Mouse (Mus musculus) cerebellum, adult 2 months (tissue): ENCODE results near the gene BC030867. TPM values are rescaled to one million over a fixed set of nuclear protein-coding genes. Genes with fewer than 3 reads are reported as not detected.
A peak's percentile ranks its signal among the peaks of the same experiment; 100 is the strongest.
"Not testable (repeated sequence)": the region's sequence is repeated elsewhere in the genome, so short reads cannot be mapped to it uniquely, and the experiment has no call there.

Experiments
- DNase-seq, 2 experiments: peaks; one replicate each; pipeline ENCODE4 v3.0.0; 2021
- H3K27ac ChIP-seq: fragments of 200-500 bp; 2 replicates; pipeline ENCODE4 v1.5.1; 2012; ENCODE audit warnings: low read length, control low read depth, inconsistent platforms; ENCODE audit not compliant: insufficient read depth
- H3K27me3 ChIP-seq: fragments of 200-500 bp; 2 replicates; pipeline ENCODE4 v1.6.1; 2012; ENCODE audit warnings: inconsistent platforms, mild to moderate bottlenecking, low read length, moderate library complexity; ENCODE audit not compliant: control insufficient read depth, insufficient read depth
- H3K4me1 ChIP-seq: fragments of 200-500 bp; 2 replicates; pipeline ENCODE4 v1.6.1; 2011; ENCODE audit warnings: low read length; ENCODE audit not compliant: control insufficient read depth, insufficient read depth
- H3K4me3 ChIP-seq: fragments of 200-500 bp; replicated peaks from 2 replicates; pipeline ENCODE3; 2011; ENCODE audit warnings: mild to moderate bottlenecking, low read depth, low read length, control low read depth; ENCODE audit not compliant: insufficient read depth
- CTCF ChIP-seq: fragments of 200-500 bp; IDR thresholded peaks from 2 replicates; pipeline ENCODE4 v1.5.1; 2011; ENCODE audit warnings: low read depth, mild to moderate bottlenecking, control low read depth, low read length, moderate library complexity, borderline replicate concordance; ENCODE audit not compliant: insufficient read depth
- POLR2A ChIP-seq: fragments of 200-500 bp; IDR thresholded peaks from 2 replicates; pipeline ENCODE4 v1.6.1; 2011; ENCODE audit warnings: low read length, control low read depth, borderline replicate concordance; ENCODE audit not compliant: insufficient read depth
- WGBS: fragments of 180-500 bp; shearing (Covaris S2); methylation state at CpG from one replicate; pipeline ENCODE4 v1.1.7; 2018; 5-methylcytosine and 5-hydroxymethylcytosine counted together
- polyA plus RNA-seq: library from polyadenylated mRNA; depleted of rRNA; stranded (reverse); fragments of >200 nt; gene quantifications from 2 replicates; pipeline ENCODE4 v1.2.3, GENCODE M21; 2012

The BC030867 gene
- polyA plus RNA-seq, 1 experiment = 2.2 TPM

DNA sequence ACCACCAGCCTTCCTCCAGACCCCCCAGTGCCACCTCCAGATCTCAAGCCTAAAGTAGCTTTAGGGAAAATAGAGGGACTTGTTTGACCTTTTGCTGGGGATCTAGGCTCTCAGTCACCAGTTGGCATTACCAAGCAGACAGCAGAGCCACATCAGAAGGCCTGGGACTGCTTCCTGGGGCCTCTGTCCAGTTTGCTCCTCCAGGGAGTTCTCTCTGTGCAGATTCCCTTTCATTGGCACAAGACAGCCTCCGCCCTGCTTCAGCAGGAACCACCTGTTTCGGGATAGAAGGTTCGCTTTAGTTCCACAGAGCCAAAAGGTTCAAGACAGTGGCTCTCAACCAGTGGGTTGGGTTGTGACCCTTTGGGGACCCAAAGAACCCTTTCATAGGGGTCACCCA is 30.9 kb downstream of the BC030867 start:
- DNase-seq = no peak
- TF ChIP-seq CTCF = no peak
- H3K4me3 ChIP-seq = no peak overlapping the region
- 74% methylated on average over 3 of the region's 3 CpGs for WGBS
- H3K4me1 ChIP-seq = peaks cover 4% of the 10 kb centered on the region; the same call in 1 of the 2 replicates
- no peaks in the 10 kb centered on the region for H3K27me3 ChIP-seq
- no peak overlapping the region for H3K27ac ChIP-seq

DNA sequence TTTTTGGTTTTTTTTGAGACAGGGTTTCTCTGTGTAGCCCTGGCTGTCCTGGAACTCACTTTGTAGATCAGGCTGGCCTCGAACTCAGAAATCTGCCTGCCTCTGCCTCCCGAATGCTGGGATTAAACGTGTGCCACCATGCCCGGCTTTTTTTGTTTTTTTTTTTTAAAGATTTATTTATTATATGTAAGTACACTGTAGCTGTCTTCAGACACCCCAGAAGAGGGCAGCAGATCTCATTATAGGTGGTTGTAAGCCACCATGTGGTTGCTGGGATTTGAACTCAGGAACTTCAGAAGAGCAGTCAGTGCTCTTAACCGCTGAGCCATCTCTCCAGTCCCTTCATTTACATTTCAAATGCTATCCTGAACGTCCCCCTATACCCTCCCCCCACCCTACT is 31.6 kb downstream of the BC030867 start:
- not testable (repeated sequence) for H3K27ac ChIP-seq, H3K4me3 ChIP-seq, H3K4me1 ChIP-seq, H3K27me3 ChIP-seq, DNase-seq
- 66% methylated on average over 6 of the region's 6 CpGs for WGBS

DNA sequence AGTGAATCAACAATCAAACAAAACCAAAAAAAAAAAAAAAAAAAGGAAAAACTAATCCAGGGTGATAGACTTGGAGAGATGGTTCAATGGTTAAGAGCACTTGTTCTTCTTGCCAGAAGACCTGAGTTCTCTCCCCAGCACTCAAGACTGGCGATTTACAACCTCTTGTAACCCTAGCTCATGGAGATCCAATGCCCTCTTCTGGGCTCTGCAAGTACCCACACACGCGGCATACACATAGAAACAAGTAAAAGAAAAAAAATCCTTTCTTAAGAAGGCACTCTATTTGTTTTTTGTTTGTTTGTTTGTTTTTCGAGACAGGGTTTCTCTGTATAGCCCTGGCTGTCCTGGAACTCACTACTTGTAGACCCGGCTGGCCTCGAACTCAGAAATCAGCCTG is 35.2 kb downstream of the BC030867 start:
- DNase-seq = no peak
- 84% methylated on average over 6 of the region's 6 CpGs for WGBS
- no peak for TF ChIP-seq POLR2A
- no peak for TF ChIP-seq CTCF

DNA sequence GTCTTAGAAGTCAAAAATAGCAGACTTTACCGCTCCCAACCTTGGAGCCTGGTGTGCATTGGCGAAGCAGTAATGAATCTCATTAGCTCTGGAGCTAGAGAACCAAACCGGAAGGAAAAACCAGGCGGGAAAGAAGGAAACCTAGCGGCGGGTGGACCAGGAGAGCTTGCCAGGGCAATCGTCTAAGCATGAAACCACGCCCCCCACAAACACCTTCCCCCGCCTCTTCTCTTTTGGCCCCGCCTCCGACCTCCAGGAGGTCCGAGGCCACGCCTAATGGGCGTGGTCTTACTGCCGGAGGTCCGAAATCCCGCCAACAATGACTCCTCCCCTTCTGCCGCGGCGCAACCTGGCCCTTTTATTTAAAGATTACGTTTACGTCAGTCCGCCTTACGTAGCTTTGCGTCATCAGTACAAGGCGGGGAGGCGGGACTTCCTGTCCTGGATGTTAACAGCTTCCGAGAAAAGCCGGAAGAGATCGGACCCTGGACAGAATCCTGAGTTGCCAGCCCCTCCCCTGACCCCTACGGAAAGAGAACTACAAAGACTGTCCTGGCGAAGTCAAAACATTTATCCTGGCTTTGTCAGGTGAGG is 35.9 kb downstream of the BC030867 start, which contains the start of gene Tmub2:
Gene Tmub2, plus strand, starts transcription at position 431 of the 594 bp plus-strand sequence.
- peak; percentile 96 for DNase-seq

More for the DNA sequence above, 35.2 kb downstream of the BC030867 start:
- H3K27me3 ChIP-seq = no peaks in the 10 kb centered on the region
- H3K4me1 ChIP-seq = no peaks in the 10 kb centered on the region
- H3K27ac ChIP-seq = no peak overlapping the region
- peak overlapping the region; percentile 97 for H3K4me3 ChIP-seq

DNA sequence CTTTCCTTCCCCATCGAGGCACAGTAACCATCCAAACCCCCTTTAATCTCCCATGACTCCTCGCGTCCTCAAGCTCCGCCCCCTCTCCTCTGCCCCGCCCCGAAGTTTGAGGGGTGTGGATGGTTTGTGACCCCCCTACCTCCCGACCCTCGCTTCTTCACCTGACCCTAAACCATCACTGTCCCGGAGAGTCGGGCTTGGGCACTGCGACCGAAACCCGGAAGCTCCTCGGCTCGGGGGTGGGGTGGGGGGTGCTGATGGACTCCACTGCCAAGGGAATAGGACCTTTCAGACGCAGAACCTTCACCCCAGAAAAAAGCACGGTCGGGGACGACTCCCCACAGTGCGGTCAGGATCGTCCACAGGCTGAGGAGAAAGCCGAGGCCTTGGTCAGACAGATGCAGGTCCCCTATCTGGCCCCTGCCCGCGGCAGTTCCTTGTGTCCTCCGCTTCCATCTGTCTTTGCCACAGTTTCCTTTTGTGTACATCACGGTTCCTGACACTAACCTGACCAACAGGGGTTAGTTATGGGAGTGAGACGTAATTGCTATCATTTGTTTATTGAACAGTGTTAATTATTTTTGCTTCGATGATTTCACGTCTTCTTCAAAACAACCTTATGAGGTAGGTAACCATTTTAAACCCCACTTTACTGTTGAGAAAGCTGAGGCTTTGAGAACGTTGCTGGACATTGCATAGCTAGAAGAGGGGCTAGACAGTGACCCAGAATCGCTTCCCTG is 36.6 kb downstream of the BC030867 start:
- no peaks in the 10 kb centered on the region for H3K27me3 ChIP-seq
- TF ChIP-seq CTCF = no peak
- no peak for TF ChIP-seq POLR2A
- peak overlapping the region; percentile 97 for H3K4me3 ChIP-seq
- H3K4me1 ChIP-seq = no peaks in the 10 kb centered on the region
- no peak for DNase-seq
- 4% methylated on average over 31 of the region's 31 CpGs for WGBS
- H3K27ac ChIP-seq = peak overlapping the region; percentile 91

More for the DNA sequence above, 35.9 kb downstream of the BC030867 start, which contains the start of gene Tmub2:
- WGBS = under 1% methylated on average over 32 of the region's 32 CpGs
- Histone ChIP-seq H3K27ac (peak within 1 kb of the TSS; percentile 91), H3K27me3 (no peaks in the 10 kb centered on the region), H3K4me1 (no peaks in the 10 kb centered on the region), H3K4me3 (peak within 1 kb of the TSS; percentile 97)
- TF ChIP-seq POLR2A = no peak
- no peak for TF ChIP-seq CTCF

DNA sequence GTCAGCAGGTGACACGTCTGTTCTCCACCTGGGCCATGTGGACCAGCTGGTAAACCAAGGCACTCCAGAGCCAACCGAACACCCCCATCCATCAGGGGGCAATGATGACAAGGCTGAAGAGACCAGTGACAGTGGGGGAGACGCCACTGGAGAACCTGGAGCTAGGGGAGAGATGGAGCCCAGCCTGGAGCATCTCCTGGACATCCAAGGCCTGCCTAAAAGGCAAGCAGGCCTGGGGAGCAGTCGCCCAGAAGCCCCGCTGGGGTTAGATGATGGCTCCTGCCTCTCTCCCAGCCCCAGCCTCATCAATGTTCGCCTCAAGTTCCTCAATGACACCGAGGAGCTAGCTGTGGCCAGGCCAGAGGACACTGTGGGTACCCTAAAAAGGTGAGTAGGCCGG is 38.8 kb downstream of the BC030867 start:
- no peaks in the 10 kb centered on the region for H3K4me1 ChIP-seq
- WGBS = 85% methylated on average over 8 of the region's 8 CpGs
- DNase-seq = no peak
- no peak overlapping the region for H3K27ac ChIP-seq
- H3K4me3 ChIP-seq = no peak overlapping the region
- no peaks in the 10 kb centered on the region for H3K27me3 ChIP-seq
- TF ChIP-seq CTCF = no peak
- TF ChIP-seq POLR2A = no peak

DNA sequence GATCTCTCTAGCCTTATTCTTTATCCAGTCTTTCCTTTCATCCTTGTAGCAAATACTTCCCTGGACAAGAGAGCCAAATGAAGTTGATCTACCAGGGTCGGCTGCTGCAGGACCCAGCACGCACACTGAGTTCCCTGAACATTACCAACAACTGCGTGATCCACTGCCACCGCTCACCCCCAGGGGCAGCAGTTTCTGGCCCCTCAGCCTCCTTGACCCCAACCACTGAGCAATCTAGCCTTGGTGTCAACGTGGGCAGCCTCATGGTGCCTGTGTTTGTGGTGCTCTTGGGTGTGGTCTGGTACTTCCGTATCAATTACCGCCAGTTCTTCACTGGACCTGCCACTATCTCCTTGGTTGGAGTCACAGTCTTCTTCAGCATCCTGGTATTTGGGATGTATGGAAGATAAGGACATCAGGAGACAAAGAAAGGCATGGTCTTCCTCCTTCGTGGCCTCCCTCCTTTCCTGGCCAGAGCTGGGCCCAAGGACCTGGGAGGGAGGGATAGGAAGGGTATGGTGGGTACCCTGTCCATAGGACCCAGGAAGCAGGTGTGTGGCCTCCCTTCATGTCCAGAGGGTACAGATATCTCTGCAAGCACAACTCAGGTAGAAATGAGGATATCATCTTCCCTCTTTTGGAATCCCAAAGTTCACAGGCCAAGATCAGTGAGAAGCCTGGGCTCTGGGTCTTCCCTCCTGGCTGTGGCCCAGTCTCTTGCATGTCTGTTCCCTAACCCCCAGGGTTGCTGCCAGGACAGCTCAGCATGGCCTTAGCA is 39.5 kb downstream of the BC030867 start:
- WGBS = 78% methylated on average over 8 of the region's 8 CpGs
- no peak for DNase-seq
- H3K4me3 ChIP-seq = no peak overlapping the region

More for the DNA sequence above, 39.5 kb downstream of the BC030867 start:
- Histone ChIP-seq H3K27ac (no peak overlapping the region), H3K4me1 (no peaks in the 10 kb centered on the region), H3K27me3 (no peaks in the 10 kb centered on the region)
- TF ChIP-seq POLR2A (no peak), CTCF (no peak)
